Mouse (Mus musculus): Measurements from ENCODE around the gene Gmfb.

- TF ChIP-seq POLR2A (IDR thresholded peaks at IDR 0.05; ENCODE audit: insufficient read length, low read depth) (no peak), E2F4 (IDR thresholded peaks at IDR 0.05; ENCODE audit: insufficient read depth) (no peak), MYOG (IDR thresholded peaks at IDR 0.05; ENCODE audit: control insufficient read depth in 1 of 3, insufficient read depth in 1 of 3, insufficient read length in 2 of 3, low read depth in 2 of 3) (no peak)
Observed at GRCm38 (mm10) chr14:46862922-46863321, 40.9 kb upstream of the Gmfb start.
